Comparison of ENCODE assay signal across 31 mouse cellular contexts in genomic region chr3:148475862-148476261, GRCm38 (mm10).
DNase-seq lines count a peak whose midpoint lies in the region; ATAC-seq and TF ChIP-seq lines count a peak whose summit lies in the region.
"Had no signal": no experiment of that assay in that cellular context is flagged by ENCODE, and none has a peak within 500 bp of the region (broad histone marks: within the 10 kb centered on the region; RNA-seq: fewer than 3 reads in every experiment).

No protein-coding gene starts in this region.

- H3K4me1 ChIP-seq in ES-E14 (ENCODE audit: control insufficient read depth in 2 of 2, insufficient read depth in 2 of 2, low read length in 2 of 2, poor library complexity in 1 of 2) = no peaks in the 10 kb centered on the region
- no peaks in the 10 kb centered on the region for H3K4me1 ChIP-seq in intestine, embryonic 15.5 days (replicated peaks)
- H3K4me1 ChIP-seq in kidney, embryonic 15.5 days = no peaks in the 10 kb centered on the region
- H3K4me1 ChIP-seq: embryonic facial prominence, embryonic 10.5 days; embryonic facial prominence, embryonic 13.5 days; forebrain, embryonic 12.5 days; forebrain, embryonic 15.5 days; heart, embryonic 10.5 days; heart, embryonic 13.5 days had no signal

- H3K27ac ChIP-seq in ES-E14 (ENCODE audit: insufficient read depth, low read depth, low read length, poor library complexity, severe bottlenecking) = no peak overlapping the region
- no peak overlapping the region for H3K27ac ChIP-seq in intestine, embryonic 15.5 days
- H3K27ac ChIP-seq in kidney, embryonic 15.5 days = no peak overlapping the region
- H3K27ac ChIP-seq: embryonic facial prominence, embryonic 10.5 days; embryonic facial prominence, embryonic 13.5 days; forebrain, embryonic 12.5 days; forebrain, embryonic 15.5 days; heart, adult 2 months; heart, embryonic 10.5 days; heart, embryonic 13.5 days; hindbrain, embryonic 14.5 days; hindbrain, postnatal 0 days had no signal

- DNase-seq in 416B (ENCODE audit: low read depth) (peak; percentile 19), ES-E14 (ENCODE audit: low read depth, low spot score) (no peak), ZHBTc4 (ENCODE audit: low read depth, low spot score) (peak; percentile 10)
- DNase-seq in layer of hippocampus, adult 8-10 months (ENCODE audit: low spot score in 2 of 2) = no peak
- DNase-seq: adrenal gland, adult 8-10 months; adrenal gland, postnatal 25 days; cerebellum, adult 11-12 months; cerebellum, adult 8-10 months; cerebellum, postnatal 10 days; cerebellum, postnatal 36 days; embryo, embryonic 11 days; gastrocnemius, postnatal 10 days; gastrocnemius, postnatal 36 days; heart, adult 2 months; heart, postnatal 14 days; heart, postnatal 4 days had no signal

- no peak overlapping the region for H3K9ac ChIP-seq in ES-E14 (ENCODE audit: insufficient read depth, low read depth, low read length, poor library complexity, severe bottlenecking)
- no peak overlapping the region for H3K9ac ChIP-seq in intestine, embryonic 15.5 days
- H3K9ac ChIP-seq in kidney, embryonic 15.5 days = no peak overlapping the region
- H3K9ac ChIP-seq: embryonic facial prominence, embryonic 13.5 days; forebrain, embryonic 12.5 days; forebrain, embryonic 15.5 days; heart, embryonic 13.5 days; hindbrain, embryonic 14.5 days had no signal

- H3K4me2 ChIP-seq in intestine, embryonic 15.5 days (replicated peaks) = no peak overlapping the region
- no peak overlapping the region for H3K4me2 ChIP-seq in kidney, embryonic 15.5 days
- H3K4me2 ChIP-seq: embryonic facial prominence, embryonic 13.5 days; forebrain, embryonic 12.5 days; forebrain, embryonic 15.5 days; heart, embryonic 13.5 days; hindbrain, embryonic 14.5 days had no signal

- H3K4me3 ChIP-seq in ES-E14 (ENCODE audit: insufficient read depth in 1 of 2, low read depth in 1 of 2, low read length in 2 of 2, poor library complexity in 1 of 2, severe bottlenecking in 1 of 2) = no peak overlapping the region
- H3K4me3 ChIP-seq in intestine, embryonic 15.5 days (replicated peaks) = no peak overlapping the region
- no peak overlapping the region for H3K4me3 ChIP-seq in kidney, embryonic 15.5 days (replicated peaks)
- H3K4me3 ChIP-seq: embryonic facial prominence, embryonic 10.5 days; embryonic facial prominence, embryonic 13.5 days; erythroblast, embryonic 14.5 days; forebrain, embryonic 12.5 days; forebrain, embryonic 15.5 days; heart, adult 2 months; heart, embryonic 10.5 days; heart, embryonic 13.5 days had no signal

- ATAC-seq in intestine, embryonic 15.5 days = no peak
- no peak for ATAC-seq in kidney, embryonic 15.5 days (replicated peaks; ENCODE audit: low FRiP score)
- ATAC-seq: activated CD4-positive, CD25-positive, alpha-beta regulatory T cell, adult 4 months; forebrain, embryonic 15.5 days; hindbrain, postnatal 0 days; inflammation-experienced regulatory T-cells, adult 6 months; intestine, postnatal 0 days; Patski had no signal

- WGBS in intestine, embryonic 15.5 days = 94% methylated on average over 8 of the region's 8 CpGs
- WGBS in kidney, embryonic 15.5 days = 90% methylated on average over 8 of the region's 8 CpGs

- in situ Hi-C loops in ES-E14 (cut with MboI; ENCODE audit: low sequenced_read_pairs in 2 of 2, unreplicated experiment in 2 of 2) = no loop called here

- no peaks in the 10 kb centered on the region for H3K9me3 ChIP-seq in ES-E14 (ENCODE audit: control insufficient read depth, insufficient read depth, low read depth, low read length)
- no peaks in the 10 kb centered on the region for H3K9me3 ChIP-seq in intestine, embryonic 15.5 days
- H3K9me3 ChIP-seq in kidney, embryonic 15.5 days (replicated peaks) = no peaks in the 10 kb centered on the region
- H3K9me3 ChIP-seq: embryonic facial prominence, embryonic 10.5 days; embryonic facial prominence, embryonic 13.5 days; forebrain, embryonic 12.5 days; forebrain, embryonic 15.5 days; heart, embryonic 10.5 days; heart, embryonic 13.5 days had no signal

- no peaks in the 10 kb centered on the region for H3K36me3 ChIP-seq in ES-E14 (ENCODE audit: control insufficient read depth, insufficient read depth, low read length, poor library complexity, severe bottlenecking)
- H3K36me3 ChIP-seq in intestine, embryonic 15.5 days = no peaks in the 10 kb centered on the region
- no peaks in the 10 kb centered on the region for H3K36me3 ChIP-seq in kidney, embryonic 15.5 days
- H3K36me3 ChIP-seq: embryonic facial prominence, embryonic 10.5 days; embryonic facial prominence, embryonic 13.5 days; forebrain, embryonic 12.5 days; forebrain, embryonic 15.5 days; heart, embryonic 10.5 days; heart, embryonic 13.5 days had no signal

- no peaks in the 10 kb centered on the region for H3K27me3 ChIP-seq in intestine, embryonic 15.5 days (replicated peaks)
- no peaks in the 10 kb centered on the region for H3K27me3 ChIP-seq in kidney, embryonic 15.5 days
- H3K27me3 ChIP-seq: embryonic facial prominence, embryonic 13.5 days; forebrain, embryonic 12.5 days; forebrain, embryonic 15.5 days; heart, embryonic 13.5 days; Patski had no signal

TF ChIP-seq in ES-E14, 5 proteins besides CTCF, POLR2A, EP300 and RAD21:
- TF ChIP-seq MAFK (IDR thresholded peaks at IDR 0.05; ENCODE audit: insufficient read depth, low read depth, low read length) = peak; percentile 53; the same call in 1 of the 2 replicates
- no peak for TF ChIP-seq ZC3H11A (IDR thresholded peaks at IDR 0.05; ENCODE audit: borderline replicate concordance, low read depth, low read length)
- TF ChIP-seq CHD2 (IDR thresholded peaks at IDR 0.05; ENCODE audit: low read depth, low read length) = peak; percentile 43; the same call in 1 of the 2 replicates
TF ChIP-seq in ES-E14: peak in this region for 2.

Comparison
In these comparisons a context has a peak if more than half of its experiments do, and no peak if none do; other contexts are left out.
1. DNase-seq: peak in 416B (single experiment) and ZHBTc4 (single experiment); none in ES-E14 (single experiment) and layer of hippocampus, adult 8-10 months (0 of 2).